Mouse (Mus musculus) cerebellum, adult (tissue): ENCODE results near the gene Il4i1.

Experiments used
- ATAC-seq: cut with Nextera tagmentation; 2 replicates; pipeline ENCODE4 v1.9.2; 2017; ENCODE audit warnings: mild to moderate bottlenecking, moderate library complexity, mixed read lengths; ENCODE audit not compliant: insufficient number of reproducible peaks, low FRiP score, low TSS enrichment

Gene Il4i1

DNA sequence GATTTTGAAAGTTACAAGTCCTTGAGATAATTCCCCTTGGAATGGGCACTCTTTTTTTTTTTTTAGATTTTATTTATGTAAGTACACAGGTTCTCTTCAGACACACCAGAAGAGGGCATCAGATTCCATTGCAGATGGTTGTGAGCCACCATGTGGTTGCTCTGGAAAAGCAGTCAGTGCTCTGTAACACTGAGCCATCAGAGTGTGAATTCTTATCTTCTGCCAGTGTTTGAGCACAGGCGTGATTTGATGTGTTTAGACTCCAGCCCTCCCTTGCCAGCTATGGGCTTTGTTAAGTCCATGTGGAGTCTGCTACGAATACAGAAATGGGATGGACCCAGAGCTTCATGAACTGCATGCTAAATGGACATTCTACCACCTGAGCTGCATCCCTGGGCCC lies 2.0 kb downstream of the Il4i1 start:
- no peak for ATAC-seq

DNA sequence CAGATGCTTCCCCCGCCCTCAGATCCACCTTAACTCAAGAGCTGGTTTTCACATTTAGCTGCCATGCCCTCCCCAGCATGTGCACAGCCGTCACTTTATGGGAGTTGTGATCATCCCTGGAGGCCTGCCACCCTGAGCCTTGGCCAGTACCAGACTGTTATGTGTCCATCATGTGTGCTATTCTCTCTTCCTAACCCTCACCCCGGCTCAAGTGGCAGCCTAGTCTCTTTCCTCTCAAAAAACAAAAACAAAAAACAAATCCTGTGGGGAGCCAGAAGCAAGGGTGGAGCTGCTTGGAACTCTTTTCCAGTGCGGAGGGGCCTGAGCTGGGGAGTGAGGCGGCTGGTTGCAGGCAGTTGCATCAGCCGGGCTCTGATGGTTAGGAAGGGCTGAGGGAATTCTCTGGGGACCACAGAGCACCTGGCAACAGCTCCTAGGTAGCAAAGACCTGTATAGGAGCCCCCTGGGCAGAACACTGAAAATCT lies 2.6 kb downstream of the Il4i1 start:
- ATAC-seq = no peak

DNA sequence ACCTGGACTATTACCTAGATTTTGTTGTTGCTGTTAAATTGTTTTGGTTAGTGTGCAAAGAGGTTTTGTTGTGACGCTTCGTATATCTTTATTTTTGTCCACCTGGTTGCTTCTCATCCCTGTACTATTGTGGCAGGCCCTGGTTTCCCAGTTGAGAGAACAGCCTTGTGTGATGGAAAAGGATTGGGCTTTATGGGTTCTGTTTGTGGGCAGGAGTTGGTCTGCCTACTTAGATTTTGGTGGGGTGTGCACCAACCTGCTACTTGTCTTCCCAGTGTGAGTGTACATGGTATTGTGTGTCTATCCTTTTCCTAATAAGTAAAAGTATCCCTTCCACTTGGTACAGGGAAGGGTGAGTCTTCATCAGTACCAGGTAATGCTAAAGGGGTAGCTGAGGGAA lies 3.2 kb downstream of the Il4i1 start:
- no peak for ATAC-seq

DNA sequence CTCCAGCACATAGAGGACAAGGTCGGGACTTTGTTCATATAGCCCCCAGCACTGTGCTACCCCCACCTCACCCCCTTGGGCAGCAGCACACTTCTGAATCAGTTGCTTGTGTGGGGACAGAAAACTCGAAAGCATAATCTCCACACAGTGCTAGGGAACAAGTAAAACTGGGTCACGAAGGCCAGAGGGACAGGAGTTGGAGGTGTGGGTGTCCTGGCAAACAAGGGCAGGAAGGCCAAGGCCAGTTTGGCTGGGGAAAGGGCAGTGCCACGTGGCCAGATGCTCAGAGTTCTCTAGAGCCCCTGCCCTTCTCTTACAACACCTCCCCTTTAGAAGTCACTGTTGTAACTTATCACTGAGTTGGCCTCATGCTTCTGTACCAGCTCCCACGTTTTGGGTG lies 3.7 kb downstream of the Il4i1 start:
- no peak for ATAC-seq

DNA sequence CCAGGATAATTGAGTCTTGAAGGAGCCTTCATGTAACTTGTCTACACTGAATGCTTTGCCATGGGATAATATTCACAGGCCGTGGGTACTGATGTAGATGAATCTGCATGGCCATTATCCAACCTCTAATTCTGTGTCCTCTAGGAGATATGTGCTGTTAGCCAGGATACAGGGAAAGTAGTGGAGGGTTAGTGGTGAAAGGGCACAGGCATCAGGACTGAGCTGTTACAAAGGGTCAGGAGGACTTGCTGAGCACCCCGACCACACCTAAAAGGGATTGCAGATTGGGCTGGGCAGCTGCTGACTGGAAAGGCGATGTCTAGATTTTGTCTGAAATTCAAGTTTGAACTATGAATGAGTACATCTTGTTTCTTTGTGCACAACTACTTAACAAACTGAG lies 4.3 kb downstream of the Il4i1 start:
- no peak for ATAC-seq

DNA sequence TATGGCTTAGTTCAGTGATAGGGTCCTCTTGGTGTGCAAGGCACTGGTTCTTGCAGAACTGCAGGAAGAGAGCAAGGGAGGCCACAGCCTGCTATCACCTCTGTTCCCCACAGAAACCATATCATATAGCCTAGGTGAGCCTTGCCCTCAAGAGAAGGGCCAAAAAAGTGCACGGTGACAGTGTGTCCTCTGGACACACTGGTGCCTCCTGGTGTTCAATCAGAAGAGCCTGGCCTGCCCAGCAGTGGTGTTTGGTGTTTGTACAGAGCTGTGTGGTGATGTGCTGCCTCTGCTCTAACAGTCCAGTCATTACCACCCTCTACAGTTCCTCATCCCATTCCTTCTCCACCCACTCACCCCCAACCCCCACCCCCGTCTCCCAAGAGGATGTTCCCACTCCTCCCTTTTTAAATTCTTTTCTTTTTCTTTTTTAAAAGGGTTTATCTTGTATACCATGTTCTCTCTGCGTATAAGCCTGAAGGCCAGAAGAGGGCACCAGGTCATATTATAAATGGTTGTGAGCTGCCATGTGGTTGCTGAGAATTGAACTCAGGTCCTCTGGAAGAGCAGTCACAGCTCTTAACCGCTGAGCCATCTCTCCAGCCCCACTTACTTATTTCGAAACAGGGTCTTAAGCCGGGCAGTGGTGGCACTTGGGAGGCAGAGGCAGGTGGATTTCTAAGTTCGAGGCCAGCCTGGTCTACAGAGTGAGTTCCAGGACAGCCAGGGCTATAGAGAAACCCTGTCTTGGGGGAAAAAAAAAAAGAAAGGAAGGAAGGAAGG lies 5.7 kb downstream of the Il4i1 start:
- ATAC-seq = no peak

DNA sequence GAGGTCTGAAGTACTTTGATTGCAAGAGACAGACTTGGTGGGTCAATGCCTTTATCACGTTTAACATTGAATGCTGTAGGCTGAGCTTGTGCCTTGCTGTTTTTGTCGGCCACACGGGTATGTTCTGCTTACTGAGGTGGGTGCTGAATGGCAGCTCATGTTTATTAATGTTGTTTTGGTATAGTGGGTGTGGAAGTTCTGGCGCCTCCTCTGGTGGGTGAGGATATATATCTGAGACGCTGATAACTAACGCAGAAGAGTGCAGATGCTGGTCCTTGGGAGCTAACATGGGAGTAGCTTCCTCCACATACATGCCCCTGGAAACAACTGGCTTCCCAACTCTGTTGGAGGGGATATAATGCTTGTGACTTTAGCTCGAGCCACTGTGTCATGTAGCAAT lies 7.2 kb downstream of the Il4i1 start:
- no peak for ATAC-seq

DNA sequence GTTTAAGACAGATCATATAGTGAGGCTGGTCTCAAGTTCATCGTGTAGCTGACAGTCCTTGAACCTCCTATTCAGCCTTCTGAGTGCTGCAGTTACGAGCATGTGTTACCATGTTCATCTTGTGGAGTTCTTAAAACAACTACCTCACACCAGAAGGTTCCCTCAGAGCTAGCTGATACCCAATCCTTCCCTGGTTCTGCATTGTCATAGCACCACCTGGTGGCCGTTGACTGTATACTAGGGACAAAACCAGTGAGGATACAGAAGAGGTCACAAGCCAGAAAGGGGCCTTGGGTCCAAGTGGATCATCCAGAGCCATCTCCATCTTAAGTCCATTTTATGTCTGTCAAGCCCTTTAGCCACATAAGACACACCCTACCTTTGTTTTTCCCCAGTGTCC lies 8.7 kb downstream of the Il4i1 start:
- ATAC-seq = 0 out of 2 replicates have a peak, but pooled peaks have one; percentile 58

DNA sequence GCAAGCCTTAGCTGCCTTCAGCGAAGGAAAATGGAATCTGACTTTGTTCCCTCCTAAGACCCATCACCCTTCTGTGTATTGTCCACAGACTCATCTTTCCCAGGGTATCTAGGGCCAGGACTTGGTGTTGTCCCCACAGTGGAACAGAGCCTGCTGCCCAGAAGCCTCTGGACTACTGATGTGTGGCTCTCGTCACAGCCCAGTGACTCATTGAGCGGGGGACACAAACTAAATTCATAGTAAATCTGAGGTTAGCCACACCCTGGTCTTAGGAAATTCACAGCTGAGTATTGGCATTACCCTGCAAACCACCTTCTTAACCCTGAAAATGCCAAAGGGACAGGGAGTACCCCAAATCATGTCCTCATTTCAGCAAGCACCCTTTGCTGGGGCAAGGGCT lies 10.6 kb downstream of the Il4i1 start:
- no peak for ATAC-seq

DNA sequence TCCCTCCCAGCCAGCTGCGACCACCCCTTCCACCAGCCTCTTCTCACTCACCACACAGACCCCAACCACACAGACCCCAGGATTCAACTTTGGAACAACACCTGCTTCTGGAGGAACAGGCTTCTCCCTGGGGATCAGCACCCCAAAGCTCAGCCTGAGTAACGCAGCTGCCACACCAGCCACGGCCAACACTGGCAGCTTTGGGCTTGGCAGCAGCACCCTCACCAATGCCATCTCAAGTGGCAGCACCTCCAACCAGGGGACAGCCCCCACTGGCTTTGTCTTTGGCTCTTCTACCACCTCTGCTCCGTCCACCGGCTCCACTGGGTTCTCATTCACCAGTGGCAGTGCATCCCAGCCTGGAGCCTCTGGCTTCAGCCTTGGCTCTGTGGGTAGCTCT lies 12.5 kb downstream of the Il4i1 start:
- ATAC-seq = no peak

DNA sequence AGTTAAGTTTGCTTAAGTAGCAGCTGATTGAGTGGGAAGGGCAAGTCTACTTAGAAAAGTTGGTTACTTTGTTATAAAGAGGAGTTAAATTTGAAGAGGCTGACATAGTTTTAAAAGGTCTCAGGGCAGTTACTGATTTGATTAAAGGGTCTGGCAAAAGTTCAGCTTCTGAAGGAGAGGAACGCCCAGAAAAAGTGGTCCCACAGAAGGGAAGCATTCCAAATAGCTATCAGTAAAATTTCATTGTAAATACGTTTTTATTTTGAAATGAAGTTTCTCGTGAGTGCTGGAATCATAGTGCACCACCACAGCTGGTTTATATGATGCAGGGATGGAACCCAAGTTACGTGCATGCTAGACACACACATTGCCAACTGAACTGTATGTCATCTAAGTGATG lies 16.6 kb downstream of the Il4i1 start:
- ATAC-seq = no peak

DNA sequence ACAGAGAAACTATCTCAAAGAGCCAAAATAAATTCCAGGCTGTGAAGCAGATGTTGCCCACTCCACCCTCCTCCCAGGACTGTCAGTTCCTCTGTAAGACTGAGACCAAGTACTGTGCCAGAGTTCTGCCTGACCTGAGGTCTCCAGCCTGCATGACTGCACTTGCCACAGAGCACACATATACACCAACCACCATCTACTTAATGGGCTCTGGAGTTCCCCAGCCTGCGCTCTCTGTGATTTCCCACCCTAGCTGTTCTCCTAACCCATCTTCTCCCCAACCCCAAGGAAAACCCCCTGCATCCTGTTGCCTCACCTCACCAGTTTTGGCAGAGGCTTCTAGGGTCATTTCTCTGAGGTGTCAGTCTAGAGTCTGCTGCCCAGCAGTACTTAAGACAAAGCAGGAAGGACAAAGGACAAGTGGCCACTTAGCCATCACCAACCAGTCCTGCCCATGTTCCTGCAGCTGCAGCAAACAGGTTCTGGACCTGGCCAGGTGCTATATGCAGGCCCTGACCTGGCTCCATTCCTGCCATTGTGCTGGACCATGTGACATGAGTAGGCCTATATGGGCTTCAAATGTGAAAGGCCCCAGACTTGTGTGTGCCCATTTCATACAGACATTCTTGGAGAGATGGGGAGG lies 19.3 kb downstream of the Il4i1 start:
- ATAC-seq = no peak

DNA sequence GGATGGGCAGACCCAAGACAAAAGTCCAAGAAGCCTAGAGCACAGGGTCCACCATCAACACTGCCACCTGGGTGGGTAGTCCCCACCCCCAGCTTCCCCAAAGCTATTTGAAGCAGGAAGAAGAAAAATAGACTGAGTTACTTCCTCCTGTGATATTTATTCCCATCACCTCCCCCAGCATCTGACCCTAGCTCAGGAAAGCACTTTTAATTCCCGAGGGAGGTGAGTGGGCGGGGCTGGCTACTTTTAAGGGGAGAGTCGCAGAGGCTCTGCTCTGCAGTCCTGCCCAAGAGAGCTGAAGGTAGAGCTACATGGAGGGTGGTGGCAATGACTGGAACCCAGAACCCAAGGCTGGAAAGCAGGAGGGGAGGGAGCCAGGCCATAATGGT lies 19.8 kb downstream of the Il4i1 start:
- ATAC-seq = no peak

DNA sequence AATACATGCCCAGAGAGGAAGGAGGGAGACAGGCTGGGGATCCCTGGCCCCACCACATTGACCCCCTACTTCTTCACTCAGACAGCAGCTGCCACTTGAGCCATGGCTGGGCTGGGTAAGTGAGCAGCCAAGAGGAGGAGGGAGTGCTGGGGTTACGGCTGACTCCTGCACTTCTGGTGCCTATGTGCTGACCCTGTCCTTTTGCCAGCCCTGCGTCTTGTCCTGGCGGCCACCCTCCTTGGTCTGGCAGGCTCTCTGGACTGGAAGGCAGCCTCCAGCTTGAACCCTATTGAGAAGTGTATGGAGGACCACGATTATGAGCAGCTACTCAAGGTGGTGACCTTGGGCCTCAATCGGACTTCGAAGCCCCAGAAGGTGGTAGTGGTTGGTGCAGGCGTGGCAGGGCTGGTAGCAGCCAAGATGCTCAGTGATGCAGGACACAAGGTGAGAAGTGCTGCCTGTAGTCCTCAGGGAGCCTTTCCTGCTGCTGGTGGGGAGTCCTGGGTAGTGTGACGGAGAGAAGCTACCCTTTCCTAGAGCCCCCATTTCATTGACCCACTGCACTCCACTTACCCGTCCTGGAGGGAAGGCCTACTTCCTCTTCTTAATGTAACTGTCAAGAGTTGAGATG lies 20.4 kb downstream of the Il4i1 start:
- ATAC-seq = no peak

DNA sequence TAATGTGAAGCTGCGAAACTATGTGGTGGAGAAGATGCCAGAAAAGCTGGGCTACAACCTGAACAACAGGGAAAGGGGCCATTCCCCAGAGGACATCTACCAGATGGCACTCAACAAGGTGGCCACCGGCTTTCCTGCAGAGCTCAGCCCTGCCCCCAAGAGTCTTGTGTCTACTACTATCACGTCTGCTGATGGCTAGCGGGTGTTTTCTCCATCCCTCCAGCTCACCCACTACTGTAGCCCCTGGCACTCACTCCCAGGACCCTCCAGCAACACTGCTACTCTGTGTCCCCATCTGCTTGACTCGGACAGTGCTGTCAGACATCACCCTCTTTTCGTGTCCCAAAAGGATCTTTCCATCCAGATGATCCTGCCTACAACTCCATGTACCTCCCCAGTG lies 21.9 kb downstream of the Il4i1 start:
- no peak for ATAC-seq

DNA sequence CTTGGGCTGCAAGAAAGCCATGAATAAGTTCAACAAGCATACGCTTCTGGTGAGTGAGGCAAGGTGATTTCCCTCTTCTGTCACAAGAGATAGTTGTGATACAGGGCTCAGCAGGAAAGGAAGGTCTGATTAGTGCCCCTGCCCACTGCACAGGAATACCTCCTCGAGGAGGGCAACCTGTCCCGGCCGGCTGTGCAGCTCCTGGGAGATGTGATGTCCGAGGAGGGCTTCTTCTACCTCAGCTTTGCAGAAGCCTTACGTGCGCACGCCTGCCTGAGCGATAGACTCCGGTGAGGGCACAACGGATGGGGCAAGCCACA lies 22.9 kb downstream of the Il4i1 start:
- ATAC-seq = no peak

DNA sequence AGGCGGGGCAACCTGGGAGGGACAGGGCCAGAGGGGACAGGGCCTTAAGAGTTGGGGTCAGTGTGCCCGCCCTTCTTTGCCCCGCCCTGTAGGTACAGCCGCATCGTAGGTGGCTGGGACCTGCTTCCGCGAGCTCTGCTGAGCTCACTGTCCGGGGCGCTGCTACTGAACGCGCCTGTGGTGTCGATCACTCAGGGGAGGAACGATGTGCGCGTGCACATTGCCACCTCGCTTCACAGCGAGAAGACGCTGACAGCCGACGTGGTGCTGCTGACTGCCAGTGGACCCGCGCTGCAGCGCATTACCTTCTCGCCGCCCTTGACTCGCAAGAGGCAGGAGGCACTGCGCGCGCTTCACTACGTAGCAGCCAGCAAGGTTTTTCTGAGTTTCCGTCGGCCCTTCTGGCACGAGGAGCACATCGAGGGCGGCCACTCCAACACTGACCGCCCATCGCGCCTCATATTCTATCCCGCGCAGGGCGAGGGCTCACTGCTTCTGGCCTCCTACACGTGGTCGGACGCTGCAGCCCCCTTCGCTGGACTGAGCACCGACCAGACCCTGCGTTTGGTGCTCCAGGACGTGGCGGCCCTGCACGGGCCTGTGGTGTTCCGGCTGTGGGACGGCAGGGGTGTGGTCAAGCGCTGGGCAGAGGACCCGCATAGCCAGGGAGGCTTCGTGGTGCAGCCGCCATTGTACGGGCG lies 23.5 kb downstream of the Il4i1 start:
- no peak for ATAC-seq

DNA sequence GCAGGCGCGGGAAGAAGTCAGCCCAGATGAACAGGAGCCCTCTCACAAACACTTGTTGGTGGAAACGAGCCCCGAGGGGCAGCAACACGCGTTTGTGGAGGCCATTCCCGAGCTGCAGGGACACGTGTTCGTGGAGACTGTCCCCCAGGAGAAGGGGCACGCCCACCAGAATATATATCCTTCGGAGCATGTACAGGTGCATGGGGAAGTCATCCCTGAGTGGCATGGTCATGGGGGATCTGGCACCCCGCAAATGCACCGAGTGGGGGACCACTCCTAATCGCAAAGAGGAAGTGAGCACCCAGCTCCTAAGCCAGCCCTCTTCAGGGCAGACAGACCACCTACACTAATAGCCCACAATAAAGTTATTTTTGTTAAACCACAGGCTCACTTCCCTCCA lies 24.2 kb downstream of the Il4i1 start:
- no peak for ATAC-seq

DNA sequence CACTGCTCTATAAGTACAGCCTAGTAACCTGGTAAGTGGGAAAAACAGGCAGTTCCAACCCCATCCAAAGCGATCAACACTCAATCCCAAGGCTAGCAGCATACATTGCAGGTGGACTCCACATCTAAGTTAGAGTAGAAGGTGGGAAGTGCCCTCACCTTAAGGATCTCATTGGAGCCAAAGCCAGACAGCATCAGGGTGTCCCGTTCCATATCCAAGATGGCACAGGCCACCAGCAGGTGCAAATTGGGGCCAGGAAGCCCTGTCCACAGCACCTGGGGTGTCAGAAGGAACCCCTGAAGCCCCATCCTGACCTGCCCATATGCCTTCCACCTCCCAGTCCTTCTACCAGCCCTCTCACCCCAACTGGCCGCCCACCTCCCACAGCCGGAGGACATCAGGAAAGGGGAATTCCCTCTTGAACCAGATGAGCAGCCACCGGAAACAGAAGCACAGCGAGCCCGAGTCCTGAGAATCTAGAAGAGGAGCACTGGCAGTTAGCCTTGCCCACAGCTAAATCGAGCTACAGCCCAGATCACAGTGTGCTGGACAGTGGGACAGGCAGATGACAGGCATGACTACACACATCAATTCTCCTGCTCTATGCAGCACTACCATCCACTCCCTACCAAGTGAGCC lies 25.8 kb downstream of the Il4i1 start:
- no peak for ATAC-seq

DNA sequence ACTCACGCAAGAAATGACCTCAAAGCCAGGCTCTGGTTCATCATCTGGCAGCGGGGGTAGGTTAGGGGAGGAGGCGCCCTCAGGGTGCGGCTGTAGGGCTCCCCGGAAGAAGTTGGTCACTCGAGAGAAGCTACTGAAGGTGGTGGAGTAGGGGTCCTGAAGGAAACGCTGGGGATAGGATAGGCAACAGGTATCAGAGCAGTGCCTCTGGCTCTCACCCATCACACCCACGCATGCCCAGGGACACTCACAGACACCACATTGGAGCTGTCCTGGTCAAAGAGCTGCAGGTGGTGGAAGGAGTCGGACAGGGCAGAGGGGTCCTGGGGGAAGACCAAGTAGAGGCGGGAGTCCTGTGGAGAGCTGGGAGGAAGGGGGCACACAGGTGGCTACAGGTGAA lies 28.8 kb downstream of the Il4i1 start:
- no peak for ATAC-seq

DNA sequence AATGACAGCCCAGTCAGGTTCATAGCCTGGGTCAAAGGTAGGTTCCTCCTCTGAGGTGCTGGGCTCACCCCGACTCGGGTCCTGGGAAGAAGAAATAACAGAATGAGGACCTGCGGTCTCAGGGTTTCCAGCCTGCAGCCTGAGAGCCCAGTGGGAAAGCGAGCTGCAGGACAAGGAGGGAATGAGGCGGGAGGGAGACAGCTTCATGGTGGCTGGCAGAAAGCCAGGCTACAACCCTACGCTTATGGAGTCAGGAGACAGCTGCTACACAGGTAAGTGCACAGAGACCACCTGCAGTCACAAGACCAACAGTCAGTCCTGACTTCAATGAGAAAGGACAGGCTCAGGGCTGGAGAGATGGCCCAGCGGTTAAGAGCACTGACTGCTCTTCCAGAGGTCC lies 30.6 kb downstream of the Il4i1 start:
- no peak for ATAC-seq
